ENCODE assay signal across 8 mouse cellular contexts in the genomic region with DNA sequence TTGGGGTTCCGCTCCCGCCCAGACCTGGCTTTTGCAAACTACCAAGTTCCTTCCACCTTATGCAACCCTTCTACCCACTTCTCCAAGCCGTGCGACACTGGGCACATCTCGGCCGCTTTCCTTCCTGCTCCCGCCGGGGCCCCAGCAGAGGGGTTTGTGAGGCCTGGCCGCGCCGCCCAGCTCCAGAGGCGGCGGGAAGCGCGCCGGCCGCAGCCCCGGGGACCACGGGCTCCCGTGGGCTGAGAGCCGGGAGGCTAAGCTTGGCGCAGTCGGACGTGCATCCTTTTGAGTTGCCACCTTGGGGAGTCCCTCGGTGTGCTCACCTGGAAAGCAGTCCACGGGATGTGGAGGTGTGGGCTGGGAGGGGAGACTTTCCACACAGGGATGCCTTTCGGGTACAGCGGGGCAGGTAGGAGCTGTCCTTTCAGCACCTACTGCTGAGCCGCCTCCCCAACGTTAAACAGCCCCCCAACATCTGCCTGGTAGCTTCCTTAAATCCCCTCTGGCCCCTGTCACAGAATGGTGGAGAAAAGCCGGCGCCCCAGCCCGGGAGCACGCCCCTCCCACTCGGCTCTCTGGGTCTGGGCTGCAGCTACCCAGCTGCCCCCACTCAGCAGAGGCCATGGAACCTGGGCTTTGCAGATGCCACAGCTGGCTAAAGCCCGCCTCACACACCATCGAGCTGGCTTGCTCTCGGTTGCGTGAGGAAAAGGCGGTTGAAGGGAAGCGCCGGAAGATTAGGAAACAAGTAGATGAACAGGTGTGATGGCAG. TPM values are rescaled to one million over a fixed set of nuclear protein-coding genes. Genes with fewer than 3 reads are reported as not detected.
DNase-seq lines count a peak whose midpoint lies in the region; ATAC-seq lines count a peak whose summit lies in the region.

A gene (minus strand): TSS at position 501 of the 772 bp plus-strand sequence.

- under 1% methylated on average over 42 of the region's 42 CpGs for whole genome bisulfite sequencing in hindbrain, embryonic 15.5 days

- peak; percentile 63 for ATAC-seq in hindbrain, embryonic 15.5 days (ENCODE audit: low FRiP score, low read depth)
- peak; percentile 5 for ATAC-seq in megakaryocyte, adult 5-6 weeks (ENCODE audit: poor library complexity, severe bottlenecking)

- H3K4me2 ChIP-seq in hindbrain, embryonic 15.5 days: peak within 1 kb of the TSS; percentile 92

- peak; percentile 81 for DNase-seq in MN1 (ENCODE audit: low spot score)
- peak; percentile 53 for DNase-seq in cerebellum, adult 8-10 months
- peak; percentile 39 to 56 for DNase-seq in frontal cortex, postnatal 10 days (ENCODE audit: low spot score in 2 of 2)
- DNase-seq in left cerebral cortex, adult 8-10 months (ENCODE audit: low spot score in 2 of 2): peak; percentile 35 to 37
- peak; percentile 64 to 66 for DNase-seq in right cerebral cortex, postnatal 10 days (ENCODE audit: low spot score in 2 of 2)
- DNase-seq in urinary bladder, postnatal 4 days (ENCODE audit: low spot score in 2 of 2): peak; percentile 48 to 64

- H3K4me1 ChIP-seq in hindbrain, embryonic 15.5 days (replicated peaks): peaks cover 40% of the 10 kb centered on the region

- H3K36me3 ChIP-seq in hindbrain, embryonic 15.5 days: peaks cover 24% of the 10 kb centered on the region

- peak within 1 kb of the TSS; percentile 100 for H3K27ac ChIP-seq in hindbrain, embryonic 15.5 days (replicated peaks)

- no peaks in the 10 kb centered on the region for H3K9me3 ChIP-seq in hindbrain, embryonic 15.5 days

- H3K9ac ChIP-seq in hindbrain, embryonic 15.5 days: peak within 1 kb of the TSS; percentile 97

- H3K4me3 ChIP-seq in hindbrain, embryonic 15.5 days: peak within 1 kb of the TSS; percentile 63

- no peaks in the 10 kb centered on the region for H3K27me3 ChIP-seq in hindbrain, embryonic 15.5 days

RNA-seq across cellular contexts. Expression of the gene that starts here (rescaled TPM):
- polyA plus RNA-seq in hindbrain, embryonic 15.5 days (2015; fragmentation: Nextera tagmentation; extraction: Ambion mirVana): 1,020 and 1,026 TPM in 2 replicates
- total RNA-seq in left cerebral cortex, adult 8-10 months (2022): 100 to 1,000 TPM; 115 to 129 (median 119) TPM
- 1,486 and 1,526 TPM in 2 replicates for total RNA-seq in megakaryocyte, adult 5-6 weeks (2015)
- 700 and 725 TPM in 2 replicates for total RNA-seq in megakaryocyte, adult 5-6 weeks (2017)

Comparison
In these comparisons a context has a peak if more than half of its experiments do, and no peak if none do; other contexts are left out.
1. Peak in every context shown above with its lines: DNase-seq, ATAC-seq, H3K4me3 ChIP-seq and H3K27ac ChIP-seq.
2. RNA of the gene that starts here (total RNA-seq): 700 to 1,526 TPM in megakaryocyte, adult 5-6 weeks; 115 to 129 TPM in left cerebral cortex, adult 8-10 months; every median in the first group is over 4 times any median in the second.